Comparison of ENCODE assay signal across 31 mouse cellular contexts in genomic region chr13:67857317-67857716, GRCm38 (mm10). TPM values are rescaled to one million over a fixed set of nuclear protein-coding genes. Genes with fewer than 3 reads are reported as not detected.
DNase-seq lines count a peak whose midpoint lies in the region; TF ChIP-seq lines count a peak whose summit lies in the region.
"Had no signal": no experiment of that assay in that cellular context is flagged by ENCODE, and none has a peak within 500 bp of the region (broad histone marks: within the 10 kb centered on the region; RNA-seq: fewer than 3 reads in every experiment).

No protein-coding gene starts in this region.

- no peaks in the 10 kb centered on the region for H3K27me3 ChIP-seq in ES-Bruce4 (ENCODE audit: control insufficient read depth, insufficient read depth, low read length, poor library complexity, severe bottlenecking)

- TF ChIP-seq CTCF in ES-Bruce4 (IDR thresholded peaks at IDR 0.05; ENCODE audit: low read depth, low read length), result no peak

- peak overlapping the region; percentile 81 for H3K27ac ChIP-seq in ES-Bruce4 (ENCODE audit: insufficient read depth, low read length)

- H3K9ac ChIP-seq in ES-Bruce4 (ENCODE audit: low read depth, poor library complexity, severe bottlenecking), result no peak overlapping the region

- DNase-seq in ES-CJ7 (ENCODE audit: low read depth, low spot score), result peak; percentile 58
- DNase-seq in R1 (ENCODE audit: low read depth, low spot score), result peak; percentile 49
- DNase-seq in ZHBTc4 (ENCODE audit: low read depth, low spot score), result peak; percentile 52
- DNase-seq in cerebellum, postnatal 14 days, result no peak
- DNase-seq in layer of hippocampus, postnatal 25 days (ENCODE audit: extremely low spot score in 1 of 2, low spot score in 1 of 2), result no peak
- DNase-seq in right cerebral cortex, postnatal 25 days, result no peak
- no peak for DNase-seq in adrenal gland, adult 18-20 months (ENCODE audit: low spot score in 2 of 2)
- DNase-seq: adrenal gland, adult 2 months; adrenal gland, adult 8-10 months; adrenal gland, postnatal 10 days; adrenal gland, postnatal 14 days; adrenal gland, postnatal 25 days; adrenal gland, postnatal 36 days; B cell, adult 2 months; cerebellum, adult 11 months; cerebellum, adult 11-12 months; cerebellum, adult 18-20 months; cerebellum, adult 2 months; cerebellum, adult 8-10 months; cerebellum, adult 9-10 months; cerebellum, adult 9-11 months had no signal

- no peaks in the 10 kb centered on the region for H3K36me3 ChIP-seq in ES-Bruce4 (ENCODE audit: control insufficient read depth, insufficient read depth, low read length, poor library complexity, severe bottlenecking)
- H3K36me3 ChIP-seq: G1E had no signal

- no peaks in the 10 kb centered on the region for H3K9me3 ChIP-seq in ES-Bruce4 (replicated peaks; ENCODE audit: control insufficient read depth, insufficient read depth, low read length, poor library complexity, severe bottlenecking)

- no peak overlapping the region for H3K4me3 ChIP-seq in ES-Bruce4 (ENCODE audit: low read depth, low read length)

- TF ChIP-seq EP300 in ES-Bruce4 (IDR thresholded peaks at IDR 0.05; ENCODE audit: insufficient read depth, low read depth, low read length), result peak; percentile 84

- TF ChIP-seq POLR2A in ES-Bruce4 (IDR thresholded peaks at IDR 0.05; ENCODE audit: insufficient read depth, low read length), result no peak

- H3K4me1 ChIP-seq in ES-Bruce4 (ENCODE audit: control insufficient read depth, insufficient read depth, low read length), result peaks cover 11% of the 10 kb centered on the region

RNA-seq across cellular contexts. Expression of gene BC048507, which starts 5.8 kb away (rescaled TPM):
- polyA plus RNA-seq in ES-Bruce4 (2011; ENCODE audit: insufficient read depth, insufficient read length, low read depth, missing spikeins), result not detected in 2 replicates
- total RNA-seq in layer of hippocampus, postnatal 25 days (2021), result not detected
- total RNA-seq in adrenal gland, adult 18-20 months (2021), result not detected
- total RNA-seq: adrenal gland, adult 2 months; adrenal gland, adult 8-10 months; adrenal gland, postnatal 10 days; adrenal gland, postnatal 14 days; adrenal gland, postnatal 25 days; adrenal gland, postnatal 36 days; adrenal gland, postnatal 4 days; CH12.LX; ES-E14; G1E; MEL had no signal
- polyA plus RNA-seq: activated CD4-positive, CD25-positive, alpha-beta regulatory T cell, adult 4 months; adrenal gland, adult 2 months; brain, embryonic 14.5 days; C2C12; CD4-positive, CD25-positive, alpha-beta regulatory T cell, adult 4 months; cerebellum, adult 2 months; G1E had no signal

RNA-seq across cellular contexts. Expression of gene Gm10037, which starts 26.4 kb away (rescaled TPM):
- polyA plus RNA-seq in ES-Bruce4 (2011; ENCODE audit: insufficient read depth, insufficient read length, low read depth, missing spikeins), result 5.4 and 8.5 TPM in 2 replicates
- 1 to 10 TPM; 6.3 to 8.4 TPM for total RNA-seq in layer of hippocampus, postnatal 25 days (2021)
- total RNA-seq in adrenal gland, adult 18-20 months (2021), result 1 to 10 TPM; 2.0 to 2.8 TPM
- total RNA-seq: CH12.LX, G1E, MEL had no signal
- polyA plus RNA-seq: adrenal gland, adult 2 months; C2C12; G1E had no signal

RNA-seq across cellular contexts. Expression of gene Zfp273, which starts 43.8 kb away (rescaled TPM):
- 4.8 and 5.5 TPM in 2 replicates for polyA plus RNA-seq in ES-Bruce4 (2011; ENCODE audit: insufficient read depth, insufficient read length, low read depth, missing spikeins)
- 1 to 10 TPM; 7.2 to 7.7 TPM for total RNA-seq in layer of hippocampus, postnatal 25 days (2021)
- total RNA-seq in adrenal gland, adult 18-20 months (2021), result 1 to 10 TPM; 3.5 to 4.2 TPM
- polyA plus RNA-seq: adrenal gland, adult 2 months had no signal

Comparison
In these comparisons a context has a peak if more than half of its experiments do, and no peak if none do; other contexts are left out.
1. DNase-seq: peak in ES-CJ7 (single experiment), R1 (single experiment) and ZHBTc4 (single experiment); none in cerebellum, postnatal 14 days (0 of 2), layer of hippocampus, postnatal 25 days (0 of 2), right cerebral cortex, postnatal 25 days (single experiment) and adrenal gland, adult 18-20 months (0 of 2).